Mouse (Mus musculus): ENCODE measurements at regions not wholly inside any gene's neighbourhood (a gene's known extent, or its start where the extent isn't known, plus 50 kb on each side); places are given as distances from the start of the nearest gene placed in this dataset.
A peak's percentile ranks its signal among the peaks of the same experiment; 100 is the strongest.

DNA sequence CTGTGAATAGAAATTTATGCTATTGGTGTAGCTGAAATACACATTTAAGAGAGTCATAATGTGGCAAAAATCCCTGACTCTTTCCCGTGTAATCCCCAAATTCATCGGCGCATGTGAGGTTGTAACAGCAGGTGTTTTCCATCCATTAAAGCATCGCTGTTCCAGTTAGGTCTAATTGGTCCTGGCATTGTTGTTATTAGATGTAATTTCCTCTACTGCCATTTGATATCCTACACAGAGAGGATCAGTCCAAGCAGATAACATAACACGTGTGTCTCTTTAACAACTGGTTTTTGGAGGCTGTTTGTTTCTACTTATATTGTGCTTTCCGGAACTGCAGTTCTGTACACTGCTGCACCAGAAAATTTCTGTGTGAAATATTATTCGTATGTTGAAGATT lies 101.8 kb downstream of the Vgll3 start:
- no peak for DNase-seq (ENCODE audit: low read depth)

GRCm38 (mm10) chr16:65925986-65926385 lies 110.9 kb downstream of the Vgll3 start:
- DNase-seq (ENCODE audit: low read depth): no peak

DNA sequence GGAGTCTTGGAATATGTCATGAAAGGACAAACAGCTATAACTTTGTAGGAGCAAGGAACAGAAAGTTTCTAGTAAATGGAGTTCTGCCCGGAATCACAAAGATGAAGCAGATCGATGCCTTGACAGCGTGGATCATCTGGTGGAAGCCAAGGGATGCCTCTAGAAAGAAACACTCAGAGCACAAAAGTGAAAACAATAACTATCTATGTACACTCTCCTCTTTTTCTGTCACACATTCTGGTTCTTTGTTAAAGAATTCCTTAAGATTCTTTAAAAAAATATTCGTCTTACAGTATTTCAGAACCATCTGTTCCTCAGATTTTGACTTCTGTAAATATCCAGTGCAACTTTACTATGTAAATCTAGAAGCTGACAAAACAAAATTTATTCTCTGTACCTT lies 148.8 kb downstream of the Vgll3 start:
- DNase-seq (ENCODE audit: low read depth): no peak

- DNase-seq (ENCODE audit: low read depth): no peak
These were observed 149.2 kb downstream of the Vgll3 start for GRCm38 (mm10) chr16:65964260-65964659.

DNA sequence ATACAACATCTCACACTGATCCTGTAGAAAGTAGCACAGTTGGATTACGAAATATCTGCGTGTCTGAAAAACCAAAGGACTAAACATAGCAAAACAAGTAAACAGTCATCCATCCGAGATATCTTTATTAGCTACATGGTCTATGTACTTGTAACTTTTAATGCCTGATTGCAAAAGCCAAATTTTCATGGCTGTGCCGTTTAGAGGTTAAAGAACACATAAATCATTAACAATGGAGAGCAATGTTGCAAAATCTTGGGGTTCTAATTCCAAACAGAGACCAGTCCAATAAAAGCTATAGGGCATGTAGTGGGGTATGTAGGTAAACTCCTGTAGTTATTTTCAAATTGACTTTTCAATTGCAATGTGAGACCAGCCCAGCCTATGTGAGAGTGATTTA lies 162.0 kb downstream of the Vgll3 start:
- DNase-seq (ENCODE audit: low read depth): no peak

DNA sequence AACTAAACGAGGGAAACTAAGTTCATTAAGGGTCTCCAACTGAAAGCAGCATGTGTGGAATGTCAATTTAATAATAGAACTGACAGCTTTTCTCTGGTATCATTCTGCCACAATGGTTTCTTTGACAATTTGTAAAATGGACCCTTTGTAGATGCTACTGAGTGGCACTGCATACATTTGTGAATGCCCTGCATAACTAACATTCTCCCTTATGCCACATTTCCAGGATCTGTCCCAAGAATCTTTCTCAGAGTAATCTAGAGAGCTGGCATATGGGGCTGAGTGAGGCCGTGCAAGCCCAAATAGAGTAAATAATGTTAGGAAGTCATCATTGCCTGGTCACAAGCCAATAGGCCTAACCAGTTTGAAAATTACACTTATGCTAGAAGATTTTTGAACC lies 172.1 kb downstream of the Vgll3 start:
- DNase-seq (ENCODE audit: low read depth): no peak

- no peak for DNase-seq (ENCODE audit: low read depth)
These were observed 184.3 kb downstream of the Vgll3 start for GRCm38 (mm10) chr16:65999343-65999742.

DNA sequence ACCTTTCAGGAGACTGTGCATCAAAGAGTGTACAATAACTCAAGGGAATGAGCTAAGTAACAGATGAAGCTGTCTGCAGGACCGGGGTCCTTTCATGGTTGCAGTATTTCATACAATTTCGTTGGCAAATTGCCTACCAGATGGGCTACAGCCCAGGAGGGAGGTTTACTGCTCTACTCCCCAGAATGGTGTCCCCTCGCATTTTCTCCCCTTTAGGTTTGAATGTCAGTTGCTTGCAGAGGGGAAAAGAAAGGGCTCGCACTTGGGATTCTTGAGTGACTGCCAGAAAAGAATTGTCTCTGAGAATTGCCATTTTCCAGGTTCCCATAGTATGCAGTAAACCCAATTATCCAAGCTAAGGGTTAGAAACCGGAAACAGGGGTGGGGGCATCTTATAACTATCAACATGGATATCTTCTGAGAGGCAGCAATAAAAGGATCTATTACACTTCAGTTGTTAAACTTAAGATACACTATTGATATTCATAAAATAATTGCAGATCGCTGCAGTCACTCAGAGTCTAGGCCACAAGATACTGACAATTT lies 185.7 kb downstream of the Vgll3 start:
- DNase-seq (ENCODE audit: low read depth): no peak

GRCm38 (mm10) chr16:66004689-66005088 lies 189.6 kb downstream of the Vgll3 start:
- DNase-seq (ENCODE audit: low read depth): no peak

GRCm38 (mm10) chr16:66005954-66006580 lies 191.0 kb downstream of the Vgll3 start:
- peak; percentile 4 for DNase-seq (ENCODE audit: low read depth)

DNA sequence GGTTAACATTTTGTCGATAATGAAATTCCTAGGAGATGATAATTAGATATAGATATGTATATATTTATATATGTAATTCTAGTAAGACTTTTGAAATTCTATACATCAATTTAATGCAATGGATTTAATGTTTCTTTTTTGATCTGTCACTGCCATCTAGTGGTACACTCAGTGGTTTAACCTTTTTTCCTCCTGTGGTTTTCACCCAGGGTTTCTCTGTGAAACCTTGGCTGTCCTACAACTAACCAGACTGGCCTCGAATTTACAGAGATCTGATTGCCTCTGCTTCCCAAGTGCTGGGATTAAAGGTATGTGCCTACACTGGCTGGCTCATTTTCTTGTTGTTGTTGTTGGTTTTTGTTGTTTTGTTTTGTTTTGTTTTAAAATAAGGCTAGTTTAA lies 198.6 kb downstream of the Vgll3 start:
- peak; percentile 2 for DNase-seq (ENCODE audit: low read depth)

- DNase-seq (ENCODE audit: low read depth): no peak
These were observed 200.0 kb downstream of the Vgll3 start for GRCm38 (mm10) chr16:66014861-66015602.

- DNase-seq (ENCODE audit: low read depth): no peak
These were observed 202.0 kb downstream of the Vgll3 start for GRCm38 (mm10) chr16:66017040-66017439.

DNA sequence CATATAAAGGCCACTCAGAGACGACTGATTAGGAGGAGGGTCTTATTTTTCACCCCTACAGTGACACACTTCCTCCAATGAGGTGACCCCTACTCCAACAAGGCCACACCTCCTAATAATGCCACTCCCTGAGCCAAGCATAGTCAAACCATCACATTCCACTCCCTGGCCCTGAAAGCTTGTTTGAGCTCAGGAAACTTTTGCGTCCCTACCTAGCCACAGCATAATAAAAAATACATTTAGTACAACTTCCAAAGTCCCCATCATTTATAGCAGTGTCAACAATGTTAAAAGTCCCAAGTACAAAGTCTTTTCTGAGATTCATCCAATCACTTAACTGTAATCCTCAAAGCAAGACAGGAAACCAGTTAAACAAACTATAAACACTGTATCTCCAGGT lies 208.3 kb downstream of the Vgll3 start:
- no peak for DNase-seq (ENCODE audit: low read depth)
